Mouse (Mus musculus) cerebellum, adult 2 months (tissue): ENCODE results near the gene Pde10a.

Experiments
- CTCF ChIP-seq: fragments of 200-500 bp; IDR thresholded peaks from 2 replicates; pipeline ENCODE4 v1.5.1; 2011; ENCODE audit warnings: low read depth, mild to moderate bottlenecking, control low read depth, low read length, moderate library complexity, borderline replicate concordance; ENCODE audit not compliant: insufficient read depth
- POLR2A ChIP-seq: fragments of 200-500 bp; IDR thresholded peaks from 2 replicates; pipeline ENCODE4 v1.6.1; 2011; ENCODE audit warnings: low read length, control low read depth, borderline replicate concordance; ENCODE audit not compliant: insufficient read depth

GRCm38 (mm10) chr17:8929636-8930035 is 404.5 kb downstream of the Pde10a start:
- TF ChIP-seq POLR2A (no peak), CTCF (no peak)
